In the genomic region with DNA sequence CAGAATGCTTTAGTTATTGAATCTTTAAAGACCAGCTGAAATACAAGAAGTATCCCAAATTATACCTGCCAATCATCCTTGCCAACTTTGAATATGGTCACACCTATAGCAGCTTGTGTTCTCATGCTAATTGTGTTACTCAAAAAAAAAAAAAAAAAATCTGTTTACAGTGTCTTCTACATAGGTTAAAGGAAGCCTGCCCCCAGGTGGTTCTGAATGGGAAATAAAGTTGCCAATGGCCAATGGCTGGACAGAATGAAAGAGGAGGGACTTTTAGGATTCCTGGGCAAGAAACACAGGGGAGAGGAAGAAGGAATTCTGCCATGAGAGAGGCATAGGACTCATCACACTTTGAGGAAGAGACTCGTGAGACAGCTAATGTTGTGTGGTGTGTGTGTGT, we compare ENCODE assay signal across 11 mouse cellular contexts.
DNase-seq lines count a peak whose midpoint lies in the region.
"Had no signal": no experiment of that assay in that cellular context is flagged by ENCODE, and none has a peak within 500 bp of the region (broad histone marks: within the 10 kb centered on the region; RNA-seq: fewer than 3 reads in every experiment).

No protein-coding gene starts in this region.

- peaks cover 15% of the 10 kb centered on the region for H3K4me1 ChIP-seq in embryonic facial prominence, embryonic 10.5 days
- H3K4me1 ChIP-seq: neural tube, embryonic 12.5 days had no signal

- DNase-seq in left cerebral cortex, postnatal 4 days, result peak; percentile 31
- DNase-seq in left cerebral cortex, adult 18-20 months (ENCODE audit: low spot score in 2 of 2), result no peak
- DNase-seq in R1 (ENCODE audit: low read depth, low spot score), result peak; percentile 58
- DNase-seq in embryonic facial prominence, embryonic 10.5 days (ENCODE audit: low spot score), result peak; percentile 27
- peak; percentile 55 for DNase-seq in lung, postnatal 10 days
- DNase-seq in c-Kit-positive CD71-positive TER-119-positive erythroid progenitor cells, embryonic 14.5 days (ENCODE audit: low spot score), result no peak
- DNase-seq in layer of hippocampus, adult 8-10 months (ENCODE audit: low spot score in 2 of 2), result no peak
- no peak for DNase-seq in right cerebral cortex, postnatal 25 days
- DNase-seq: thymus, postnatal 36 days had no signal

- intact Hi-C loops in left cerebral cortex, postnatal 4 days (cut with DNase I), result no loop called here

- 77% methylated on average over 1 of the region's 1 CpGs for WGBS in embryonic facial prominence, embryonic 10.5 days

- no peaks in the 10 kb centered on the region for H3K36me3 ChIP-seq in embryonic facial prominence, embryonic 10.5 days (replicated peaks)
- H3K36me3 ChIP-seq: limb, embryonic 13.5 days; neural tube, embryonic 12.5 days had no signal

- H3K9me3 ChIP-seq in embryonic facial prominence, embryonic 10.5 days, result no peaks in the 10 kb centered on the region
- H3K9me3 ChIP-seq: limb, embryonic 13.5 days; neural tube, embryonic 12.5 days had no signal

- no peaks in the 10 kb centered on the region for H3K27me3 ChIP-seq in embryonic facial prominence, embryonic 10.5 days (replicated peaks; ENCODE audit: low read depth, poor library complexity, severe bottlenecking)
- H3K27me3 ChIP-seq: limb, embryonic 13.5 days; neural tube, embryonic 12.5 days had no signal

- H3K27ac ChIP-seq in embryonic facial prominence, embryonic 10.5 days (replicated peaks), result no peak overlapping the region
- H3K27ac ChIP-seq: limb, embryonic 13.5 days; neural tube, embryonic 12.5 days had no signal

- H3K4me3 ChIP-seq in embryonic facial prominence, embryonic 10.5 days, result no peak overlapping the region
- H3K4me3 ChIP-seq: limb, embryonic 13.5 days; neural tube, embryonic 12.5 days had no signal

Comparison
In these comparisons a context has a peak if more than half of its experiments do, and no peak if none do; other contexts are left out.
1. DNase-seq: peak in left cerebral cortex, postnatal 4 days (single experiment), R1 (single experiment), embryonic facial prominence, embryonic 10.5 days (single experiment) and lung, postnatal 10 days (single experiment); none in left cerebral cortex, adult 18-20 months (0 of 2), c-Kit-positive CD71-positive TER-119-positive erythroid progenitor cells, embryonic 14.5 days (single experiment), layer of hippocampus, adult 8-10 months (0 of 2) and right cerebral cortex, postnatal 25 days (single experiment).